Comparison of ENCODE assay signal across 19 mouse cellular contexts in genomic region chr6:83490622-83491021, GRCm38 (mm10). TPM values are rescaled to one million over a fixed set of nuclear protein-coding genes. Genes with fewer than 3 reads are reported as not detected.
"Had no signal": no experiment of that assay in that cellular context is flagged by ENCODE, and none has a peak within 500 bp of the region (broad histone marks: within the 10 kb centered on the region; RNA-seq: fewer than 3 reads in every experiment).

No protein-coding gene starts in this region.

- H3K4me1 ChIP-seq: liver, embryonic 15.5 days; midbrain, embryonic 12.5 days; neural tube, embryonic 12.5 days; stomach, embryonic 15.5 days had no signal

- ATAC-seq: liver, postnatal 0 days; midbrain, embryonic 16.5 days had no signal

- H3K4me3 ChIP-seq: liver, embryonic 13.5 days; liver, embryonic 15.5 days; megakaryocyte, embryonic 14.5 days; midbrain, embryonic 12.5 days; myocyte; neural tube, embryonic 12.5 days; stomach, embryonic 15.5 days had no signal

- DNase-seq: liver, embryonic 13.5 days; liver, postnatal 0 days; lung, embryonic 14.5 days; midbrain, embryonic 14.5 days; right cerebral cortex, postnatal 14 days; thymus, adult 2 months; thymus, postnatal 25 days had no signal

- H3K9me3 ChIP-seq: liver, embryonic 13.5 days; liver, embryonic 15.5 days; megakaryocyte, embryonic 14.5 days; midbrain, embryonic 12.5 days; neural tube, embryonic 12.5 days; stomach, embryonic 15.5 days had no signal

- H3K9ac ChIP-seq: liver, embryonic 13.5 days; liver, embryonic 15.5 days; liver, postnatal 0 days; lung, embryonic 14.5 days; midbrain, embryonic 12.5 days; neural tube, embryonic 12.5 days; stomach, embryonic 15.5 days had no signal

- H3K4me2 ChIP-seq: liver, embryonic 11.5 days; liver, embryonic 13.5 days; liver, embryonic 15.5 days; lung, embryonic 14.5 days; midbrain, embryonic 12.5 days; neural tube, embryonic 12.5 days; stomach, embryonic 15.5 days had no signal

- H3K27me3 ChIP-seq: liver, embryonic 13.5 days; liver, embryonic 15.5 days; megakaryocyte, embryonic 14.5 days; midbrain, embryonic 12.5 days; neural tube, embryonic 12.5 days; stomach, embryonic 15.5 days had no signal

- H3K27ac ChIP-seq: liver, embryonic 13.5 days; liver, embryonic 15.5 days; macrophage; midbrain, embryonic 12.5 days; neural tube, embryonic 12.5 days; stomach, embryonic 15.5 days; stomach, postnatal 0 days had no signal

RNA-seq across cellular contexts. Expression of gene Actg2, which starts 45.4 kb away (rescaled TPM):
- total RNA-seq: megakaryocyte progenitor cell, adult 5-6 weeks; neutrophil, adult 5-6 weeks had no signal
- polyA plus RNA-seq: macrophage had no signal
